Mouse (Mus musculus) effector memory CD4-positive, alpha-beta T cell, adult 5 months (primary cell): ENCODE results near the gene Sept10. TPM values are rescaled to one million over a fixed set of nuclear protein-coding genes. Genes with fewer than 3 reads are reported as not detected.

ENCODE experiments used
- polyA plus RNA-seq: library from polyadenylated mRNA; unstranded; fragments of 100-300 nt; shearing (Covaris generic); gene quantifications from one replicate; pipeline ENCODE4 v1.2.1, GENCODE M21; 2017

The Sept10 gene
- 0.30 TPM for polyA plus RNA-seq

GRCm38 (mm10) chr10:59221473-59222270 lies at the start of gene Sept10, which contains the start of gene Sowahc:
TSS of gene Sept10 (minus strand) at chr10:59221847.
TSS of gene Sowahc (plus strand) at chr10:59221953.

Other genes starting within 250 kb of the Sept10 start
- 1.1 TPM for gene Sowahc, start 106 bp upstream of the Sept10 start, polyA plus RNA-seq
- 50.6 TPM for gene P4ha1, start 101.4 kb upstream of the Sept10 start, polyA plus RNA-seq
- 109 TPM for gene Gm10273, start 173.8 kb upstream of the Sept10 start, polyA plus RNA-seq
- not detected for gene Pla2g12b, start 181.8 kb upstream of the Sept10 start, polyA plus RNA-seq
- gene Oit3, start 219.9 kb upstream of the Sept10 start, polyA plus RNA-seq, result not detected